Mouse (Mus musculus) spleen, postnatal 36 days (tissue): ENCODE results near the gene Cab39l.

Source experiments
- DNase-seq, 2 experiments: peaks; one replicate each; pipeline ENCODE4 v3.0.0; 2022; ENCODE audit warnings: low spot score in 2 of 2, mixed read lengths in 1 of 2

Cab39l gene

DNA sequence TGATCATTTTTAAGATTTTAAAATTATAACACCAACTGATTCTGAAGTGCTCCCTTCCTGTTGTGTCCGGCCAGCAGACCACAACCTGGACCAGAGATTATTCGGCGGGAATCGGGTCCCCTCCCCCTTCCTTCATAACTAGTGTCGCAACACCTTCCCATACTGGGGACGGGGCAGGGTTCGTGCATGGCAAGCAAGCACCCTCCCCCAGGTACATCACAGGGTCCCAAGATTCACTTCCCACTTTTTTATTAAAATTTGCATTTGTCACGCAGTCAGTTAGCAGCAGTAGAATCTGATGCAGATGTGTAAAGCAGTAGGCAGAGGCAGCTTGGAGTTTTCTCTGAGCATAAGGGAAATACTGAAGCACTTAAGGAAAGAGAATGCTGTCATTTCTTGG is 64.1 kb downstream of the Cab39l start:
- DNase-seq, result peak; percentile 23 to 37

DNA sequence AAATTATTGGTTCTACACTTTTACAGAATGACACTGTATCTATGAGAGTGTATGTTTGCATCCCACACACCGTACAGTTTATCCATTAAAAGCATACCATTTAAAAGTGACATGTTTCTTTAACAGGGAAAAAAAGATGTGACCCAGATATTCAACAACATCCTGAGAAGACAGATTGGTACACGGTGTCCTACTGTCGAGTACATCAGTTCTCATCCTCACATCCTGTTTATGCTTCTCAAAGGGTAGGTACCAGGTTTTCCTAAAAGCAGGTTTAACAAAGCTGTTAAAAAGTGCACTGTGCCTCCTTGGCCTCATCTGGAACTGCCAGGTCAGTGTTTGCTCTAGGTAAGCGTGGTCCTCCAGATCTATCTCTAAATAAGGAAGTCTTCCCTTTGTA is 65.4 kb downstream of the Cab39l start:
- no peak for DNase-seq

GRCm38 (mm10) chr14:59513922-59514444 is 73.2 kb downstream of the Cab39l start:
- no peak for DNase-seq

GRCm38 (mm10) chr14:59525843-59526242 is 85.1 kb downstream of the Cab39l start:
- DNase-seq, result no peak

- no peak for DNase-seq
Measured at GRCm38 (mm10) chr14:59530801-59531200, 90.0 kb downstream of the Cab39l start.

DNA sequence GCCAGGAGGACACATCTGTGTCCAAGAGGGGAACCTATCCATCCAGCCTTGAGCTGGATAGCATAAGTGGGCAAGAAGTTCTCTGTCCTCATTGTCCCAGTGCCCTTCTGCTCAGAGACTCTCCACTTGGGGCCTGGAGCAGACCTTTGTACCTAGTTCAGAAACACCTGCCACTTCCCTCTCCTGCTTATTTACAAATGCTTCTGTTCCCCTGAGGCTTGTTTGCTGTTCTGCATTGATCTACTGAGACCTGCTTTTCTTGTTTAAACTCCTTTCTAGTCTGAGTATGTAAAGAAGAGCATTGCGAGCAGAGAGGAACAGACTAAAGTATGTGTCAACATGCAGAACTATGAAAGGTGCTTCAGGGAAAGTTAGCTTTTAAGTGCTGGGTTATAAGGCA is 92.2 kb downstream of the Cab39l start:
- DNase-seq, result no peak

DNA sequence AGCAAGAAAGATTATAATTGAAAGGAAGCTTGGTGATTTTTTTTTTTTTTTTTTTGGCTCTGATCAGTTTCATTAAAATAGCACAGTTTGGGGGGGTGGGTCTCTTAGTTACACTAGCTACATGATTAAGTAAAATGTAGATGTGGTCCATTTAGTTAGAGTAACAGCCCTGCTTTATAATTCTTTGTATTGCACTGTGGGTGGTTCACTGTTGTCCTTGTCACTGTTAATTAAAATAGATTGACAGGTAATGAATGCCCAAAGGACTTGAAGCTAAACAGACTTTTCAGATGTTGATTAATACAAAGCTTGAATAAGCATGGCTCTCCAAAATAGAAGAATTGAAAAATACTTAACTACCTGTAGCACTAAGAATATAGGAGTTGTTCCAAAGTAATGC is 93.1 kb downstream of the Cab39l start:
- no peak for DNase-seq

DNA sequence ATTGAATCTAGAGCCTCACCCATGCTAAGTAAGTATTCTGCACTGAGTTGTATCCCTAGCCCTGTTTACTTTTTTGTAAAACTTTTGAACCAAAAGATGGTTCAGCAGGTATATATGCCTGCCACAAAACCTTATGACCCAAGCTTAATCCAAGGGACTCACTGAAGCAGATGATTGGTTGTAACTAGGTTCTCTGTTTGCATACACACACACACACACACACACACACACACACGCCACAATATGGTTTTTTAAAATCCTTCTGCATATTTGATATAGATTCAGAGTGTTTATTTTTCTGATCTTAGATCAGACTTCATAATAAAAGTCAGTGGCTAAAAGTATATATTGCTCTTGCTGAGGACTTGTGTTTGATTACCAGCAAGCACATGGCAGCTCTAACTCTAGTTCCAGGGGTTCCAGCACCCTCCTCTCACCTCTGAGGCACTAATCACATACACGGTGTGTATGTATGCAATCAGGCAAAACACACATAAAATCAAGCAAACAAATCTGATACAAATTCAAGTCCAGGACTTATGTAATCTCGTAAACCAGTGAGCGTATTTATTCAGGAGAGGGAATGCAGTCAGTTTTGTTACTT is 97.2 kb downstream of the Cab39l start:
- no peak for DNase-seq

- no peak for DNase-seq
Measured at GRCm38 (mm10) chr14:59540230-59540629, 99.5 kb downstream of the Cab39l start.

DNA sequence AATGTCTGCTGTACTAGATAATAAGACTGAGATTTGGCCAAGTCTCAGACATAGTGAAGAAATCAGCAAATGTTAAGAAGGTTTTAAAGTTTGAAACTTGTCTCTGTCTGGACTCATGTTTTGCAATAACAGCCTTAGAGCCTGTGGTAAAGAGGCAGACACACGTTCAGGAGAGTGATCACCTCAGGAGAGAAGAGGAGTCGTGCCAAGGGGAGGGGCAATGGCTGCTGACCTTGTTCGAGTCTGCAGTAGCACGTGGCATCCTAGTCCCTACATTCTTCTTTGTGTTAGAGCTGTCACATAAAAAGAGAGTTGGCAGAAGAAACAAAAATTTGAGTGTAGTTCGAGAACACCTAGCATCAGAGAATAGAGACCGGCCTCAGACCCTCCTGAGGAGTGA is 100.0 kb downstream of the Cab39l start:
- DNase-seq, result no peak

DNA sequence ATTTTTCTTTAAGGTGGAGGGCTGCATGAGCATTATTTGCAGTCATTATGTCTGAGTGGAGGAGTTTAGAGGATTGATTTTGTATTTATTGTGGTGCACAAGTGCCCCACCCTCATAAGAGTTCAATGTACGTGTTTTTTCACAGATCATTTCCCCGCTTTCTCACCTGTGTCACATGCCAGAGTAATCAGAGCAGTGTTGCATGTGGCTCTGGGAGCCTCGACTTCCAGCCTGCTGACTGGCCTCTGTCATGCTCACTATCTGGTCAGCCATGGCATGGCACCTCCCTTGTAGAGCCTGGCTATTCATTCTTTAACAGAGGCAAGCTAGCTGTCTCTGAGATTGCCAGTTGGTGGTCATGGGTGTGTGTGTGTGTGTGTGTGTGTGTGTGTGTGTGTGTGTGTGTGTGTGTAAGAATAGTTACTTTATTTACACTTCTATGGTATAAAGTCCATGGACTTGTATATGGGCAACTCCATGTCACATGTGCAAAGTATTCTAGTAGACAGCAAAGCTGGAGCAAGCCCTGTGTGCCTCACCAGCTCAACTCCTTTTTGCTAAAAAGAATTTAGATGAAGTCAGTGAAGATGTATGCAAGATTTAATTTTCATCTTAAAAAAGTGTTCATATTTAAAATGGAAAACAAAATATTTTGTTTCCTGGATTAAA is 102.5 kb downstream of the Cab39l start:
- DNase-seq, result no peak

GRCm38 (mm10) chr14:59543956-59544355 is 103.2 kb downstream of the Cab39l start:
- no peak for DNase-seq

DNA sequence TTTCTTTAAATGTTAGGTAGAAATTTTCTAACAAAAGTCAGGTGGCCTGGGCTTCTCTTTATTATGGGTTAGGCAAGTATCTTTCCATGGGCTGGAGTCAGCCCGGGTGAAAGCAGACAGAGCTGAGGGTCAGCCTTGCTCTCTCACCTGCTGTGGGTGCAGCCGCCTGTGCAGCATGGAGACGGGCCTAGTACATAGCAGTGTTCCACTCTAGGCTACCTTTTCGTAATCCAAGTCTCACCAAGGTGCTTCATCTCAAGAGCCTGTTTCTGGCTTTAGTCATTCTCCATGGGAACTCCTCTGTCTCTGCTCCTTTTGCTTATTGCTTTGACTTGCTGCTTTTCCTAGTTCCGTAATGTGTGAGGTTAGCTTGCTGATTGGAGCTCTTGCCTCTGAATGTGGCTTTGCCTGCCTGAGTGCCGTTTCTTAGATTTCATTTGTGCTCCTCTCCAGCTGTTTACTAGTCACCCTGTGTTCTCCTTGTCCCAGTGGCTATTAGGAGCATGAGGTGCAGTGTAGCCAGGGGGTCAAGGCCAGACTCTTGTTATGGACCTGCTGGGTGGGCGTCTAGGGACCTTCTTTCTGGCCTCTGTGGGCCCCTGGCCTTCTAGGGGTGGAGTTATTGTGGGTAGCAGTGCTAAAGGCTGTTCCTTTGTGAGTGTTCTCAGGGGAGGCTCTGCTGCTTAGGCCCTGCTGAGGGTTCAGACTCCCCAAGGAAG is 105.5 kb downstream of the Cab39l start:
- DNase-seq, result no peak

DNA sequence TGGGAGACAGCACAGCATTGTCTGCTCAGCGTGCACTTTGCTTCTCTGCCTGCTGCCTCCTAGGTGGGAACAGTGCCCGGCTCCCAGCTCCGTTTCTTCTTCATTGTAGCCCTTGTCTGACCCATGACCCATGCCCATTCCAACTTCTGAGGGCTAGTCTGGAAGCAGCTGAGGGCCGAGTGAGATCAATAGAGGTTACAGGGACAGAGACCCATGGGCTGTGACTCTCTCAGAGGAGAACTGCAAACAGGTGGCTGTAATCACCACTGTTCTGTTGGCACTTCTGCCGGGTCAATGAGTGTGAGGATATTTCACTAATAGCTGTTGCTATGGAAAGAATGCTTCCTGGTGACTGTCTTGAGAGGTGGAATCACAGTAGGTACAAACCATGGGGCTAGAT is 106.8 kb downstream of the Cab39l start:
- no peak for DNase-seq

DNA sequence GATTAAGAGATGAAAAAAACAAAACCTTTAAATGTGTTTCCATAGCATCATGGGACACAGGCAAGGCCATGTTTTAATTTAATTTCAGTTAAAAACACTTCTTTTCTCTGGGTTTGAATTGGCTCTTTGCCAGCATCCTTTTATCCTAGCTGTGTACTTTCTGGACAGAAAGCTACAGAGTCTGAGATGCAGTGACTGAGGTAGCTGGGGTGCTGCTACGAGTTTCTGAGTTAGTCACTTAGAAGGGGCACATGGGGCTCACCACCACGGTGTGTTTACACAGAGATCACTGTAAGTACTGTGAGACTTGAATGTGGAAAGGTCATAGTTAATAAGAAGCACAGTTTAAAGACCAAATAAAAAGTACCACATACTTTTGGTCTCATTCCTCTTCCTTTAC is 107.8 kb downstream of the Cab39l start:
- DNase-seq, result no peak

DNA sequence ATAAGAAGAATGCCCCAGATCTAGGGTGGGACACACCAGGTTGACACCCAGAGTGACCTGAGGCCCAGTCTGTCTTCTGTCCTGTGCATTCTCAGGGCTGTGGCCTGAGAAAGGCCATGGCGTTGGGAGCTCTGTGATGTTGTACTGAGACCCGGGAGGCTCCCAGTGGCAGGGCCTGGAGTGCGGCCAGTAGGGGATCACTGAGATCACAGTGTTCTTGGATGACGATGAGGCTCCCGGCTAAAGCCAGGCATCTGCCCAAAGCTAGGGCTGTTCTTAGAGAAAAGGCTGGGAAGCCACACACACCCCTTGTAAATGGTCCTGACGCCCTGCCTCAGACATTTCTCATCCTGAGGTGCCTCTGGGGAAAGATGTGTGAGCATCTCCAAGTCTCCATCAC is 108.3 kb downstream of the Cab39l start:
- no peak for DNase-seq

GRCm38 (mm10) chr14:59550841-59551240 is 110.1 kb downstream of the Cab39l start:
- DNase-seq, result no peak

DNA sequence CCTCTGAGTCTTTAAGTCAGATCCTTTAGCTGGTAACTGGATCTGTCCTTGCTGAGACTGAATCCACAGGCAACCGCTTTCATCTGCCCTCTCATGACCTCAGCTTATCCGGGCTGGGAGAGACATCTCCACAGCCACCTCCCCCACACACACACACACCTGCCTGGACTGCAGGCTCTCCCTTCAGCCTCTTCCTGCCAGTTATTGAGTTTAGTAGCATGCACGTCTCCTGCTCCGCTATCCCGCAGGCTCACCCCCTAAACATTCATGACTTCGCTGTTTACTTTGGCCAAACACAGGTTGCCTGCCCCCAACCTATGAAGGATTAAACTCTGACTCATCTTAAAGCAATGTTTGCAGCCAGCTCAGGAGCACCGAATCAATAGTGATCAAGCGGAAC is 111.2 kb downstream of the Cab39l start:
- DNase-seq, result no peak

DNA sequence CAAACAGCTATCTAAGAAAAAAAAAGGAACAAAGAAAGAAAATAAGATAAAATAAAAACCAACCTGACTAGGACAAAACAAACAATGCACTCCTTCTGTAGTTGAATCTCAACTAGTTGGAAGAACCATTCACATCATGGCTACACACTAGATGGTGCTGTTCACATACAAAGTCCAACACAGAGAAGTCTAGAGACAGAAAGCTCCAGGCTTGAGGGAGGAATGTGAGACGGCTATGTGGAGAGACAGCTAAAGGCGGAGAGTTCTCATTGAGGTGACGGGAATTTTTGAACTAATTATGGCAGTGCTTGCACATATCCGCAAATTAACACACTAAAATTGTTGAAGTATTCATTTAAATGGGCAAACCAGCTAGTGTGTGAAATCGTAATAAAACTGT is 113.3 kb downstream of the Cab39l start:
- DNase-seq, result no peak

- DNase-seq, result no peak
Measured at GRCm38 (mm10) chr14:59555018-59555417, 114.2 kb downstream of the Cab39l start.

- DNase-seq, result peak; percentile 47 to 64
Measured at GRCm38 (mm10) chr14:59555928-59556531, 115.3 kb downstream of the Cab39l start.

- DNase-seq, result no peak
Measured at GRCm38 (mm10) chr14:59557071-59557470, 116.3 kb downstream of the Cab39l start.

DNA sequence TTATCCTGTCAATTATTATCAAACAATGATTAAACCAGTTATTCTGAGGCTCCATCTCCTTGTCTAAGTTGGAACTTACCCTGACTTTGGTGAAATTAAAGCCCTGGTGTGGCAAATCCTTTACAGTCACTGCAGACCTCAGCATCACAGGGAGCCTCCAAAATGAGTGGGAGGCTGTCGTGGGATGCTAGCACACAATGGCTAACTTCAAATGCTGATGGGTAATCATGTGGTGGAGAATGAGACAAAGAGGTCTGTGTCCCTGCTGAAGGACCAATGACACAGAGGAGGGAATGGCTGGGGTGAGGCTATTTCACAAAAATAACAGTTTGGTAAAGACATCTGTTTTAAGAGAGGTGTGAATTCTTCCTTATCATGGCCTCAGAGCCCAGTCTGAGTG is 117.1 kb downstream of the Cab39l start:
- no peak for DNase-seq
